Mouse (Mus musculus): ENCODE measurements around the gene Klk1b22.

DNA sequence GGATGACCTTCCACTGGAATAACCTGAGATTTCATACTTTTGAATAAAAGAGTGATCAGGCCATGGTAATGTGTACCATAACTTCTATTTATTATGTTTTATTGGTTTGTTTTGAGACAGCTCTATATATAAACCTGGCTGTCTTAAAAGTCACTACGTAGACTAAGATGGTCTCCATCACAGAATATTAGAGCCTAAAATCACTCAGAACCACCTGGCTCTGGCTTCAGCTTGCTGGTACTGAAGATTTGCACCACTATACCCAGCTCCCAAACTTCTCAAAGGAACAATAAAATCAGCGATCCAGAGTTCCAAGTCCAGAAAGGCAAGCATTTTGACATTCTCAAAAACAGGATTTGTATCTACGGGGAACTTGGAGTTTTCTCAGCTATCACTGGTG lies 24.0 kb downstream of the Klk1b22 start, which contains the start of gene Klk1b16:
- no peak for TF ChIP-seq CTCF (IDR thresholded peaks at IDR 0.05; ENCODE audit: low read depth)
- no peak for TF ChIP-seq EP300 (IDR thresholded peaks at IDR 0.05; ENCODE audit: low read depth)

Measured in liver, postnatal 0 days (tissue).